Mouse (Mus musculus) left cerebral cortex, adult 18-20 months (tissue): ENCODE data around the gene Plscr1. TPM values are rescaled to one million over a fixed set of nuclear protein-coding genes. Genes with fewer than 3 reads are reported as not detected.

Source experiments
- DNase-seq, 2 experiments: peaks; one replicate each; pipeline ENCODE4 v3.0.0; 2021 to 2022; ENCODE audit warnings: low spot score in 2 of 2, mixed read lengths in 1 of 2
- total RNA-seq, 2 experiments: library from RNA; stranded (reverse); gene quantifications; 2 replicates each; pipeline ENCODE4 v1.2.3; 2021

Plscr1 gene
- total RNA-seq, 2 experiments from 2014 or later = 1.7 to 2.0 TPM

DNA sequence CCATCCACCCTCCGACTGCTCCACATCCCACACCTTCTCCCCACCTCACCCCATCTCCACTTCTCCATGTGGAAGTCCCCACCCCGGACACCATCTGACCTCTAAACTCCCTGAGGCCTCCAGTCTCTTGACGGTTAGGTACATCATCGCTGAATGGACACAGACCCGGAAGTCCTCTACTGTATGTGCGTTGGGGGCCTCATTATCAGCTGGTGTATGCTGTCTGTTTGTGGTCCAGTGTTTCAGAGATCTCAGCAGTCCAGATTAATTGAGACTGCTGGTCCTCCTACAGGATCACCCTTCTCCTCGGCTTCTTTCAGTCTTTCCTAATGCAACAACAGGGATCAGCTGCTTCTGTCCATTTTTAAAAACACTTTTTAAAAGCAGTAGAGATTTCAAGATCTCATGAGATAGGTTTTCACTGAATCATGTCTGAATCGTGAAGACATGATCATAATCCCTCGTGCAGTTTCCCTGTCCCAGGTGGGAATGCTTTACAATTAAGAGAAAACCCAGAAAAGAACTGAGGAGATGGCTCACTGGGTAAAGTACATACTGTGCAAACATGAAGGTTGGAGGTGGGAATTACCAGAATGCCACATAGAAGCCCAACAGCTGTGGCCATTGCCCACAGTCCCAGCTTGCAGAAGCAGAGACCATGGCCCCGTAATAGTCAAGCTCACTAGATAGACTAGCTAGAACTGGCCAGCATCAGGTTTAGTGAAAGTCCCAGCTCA lies 4.2 kb downstream of the Plscr1 start:
- no peak for DNase-seq

DNA sequence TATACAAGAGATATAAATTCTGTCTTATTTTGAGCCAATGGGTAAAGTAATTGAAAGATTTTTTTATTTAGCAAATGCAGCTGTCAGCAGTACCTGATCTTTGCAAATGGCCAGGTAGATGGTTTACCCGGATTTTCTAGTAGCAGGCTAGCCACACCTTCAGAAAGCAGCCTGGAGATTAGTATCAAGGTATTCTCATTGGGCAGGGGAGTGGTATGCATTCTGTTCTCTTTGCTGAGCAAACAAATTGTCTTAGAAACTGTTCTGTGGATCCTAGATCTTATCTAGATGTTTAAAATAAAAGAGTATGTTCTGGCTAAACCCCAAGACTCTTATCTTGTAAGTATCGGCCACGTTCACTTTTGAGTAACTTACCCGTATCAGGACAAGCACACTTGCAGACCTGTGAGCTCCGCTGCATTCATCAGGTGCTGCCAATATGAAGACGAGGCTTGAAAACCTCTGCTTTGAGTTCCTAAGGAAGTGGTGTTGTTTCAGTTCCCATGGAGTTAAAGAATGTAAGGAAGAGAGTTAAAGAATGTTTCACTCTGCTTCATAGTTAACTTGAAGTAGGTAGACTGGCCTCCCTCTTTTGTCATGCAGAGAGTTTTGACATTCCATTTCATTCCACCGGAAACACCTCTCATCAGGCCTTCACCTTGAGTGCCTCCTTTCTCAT lies 11.1 kb downstream of the Plscr1 start:
- no peak for DNase-seq

DNA sequence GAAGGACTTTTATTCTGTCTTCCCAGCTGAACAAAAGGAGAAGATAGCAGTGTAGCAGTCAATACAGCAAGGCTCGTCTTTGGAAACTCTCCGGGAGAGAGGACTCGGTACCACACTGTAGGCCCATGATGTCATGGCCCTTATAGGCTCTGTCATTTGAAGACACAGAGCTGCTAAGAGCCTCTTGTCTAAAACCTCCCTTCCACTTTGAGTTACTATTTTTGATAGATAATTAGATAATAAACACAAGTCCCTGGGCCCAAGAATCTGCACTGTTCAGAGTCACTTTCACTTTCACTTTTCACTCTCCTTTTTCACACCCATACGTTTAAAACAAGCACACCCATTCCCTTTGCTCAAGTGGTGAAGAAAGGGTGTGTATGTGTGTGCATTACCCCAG lies 16.2 kb downstream of the Plscr1 start:
- DNase-seq = no peak

DNA sequence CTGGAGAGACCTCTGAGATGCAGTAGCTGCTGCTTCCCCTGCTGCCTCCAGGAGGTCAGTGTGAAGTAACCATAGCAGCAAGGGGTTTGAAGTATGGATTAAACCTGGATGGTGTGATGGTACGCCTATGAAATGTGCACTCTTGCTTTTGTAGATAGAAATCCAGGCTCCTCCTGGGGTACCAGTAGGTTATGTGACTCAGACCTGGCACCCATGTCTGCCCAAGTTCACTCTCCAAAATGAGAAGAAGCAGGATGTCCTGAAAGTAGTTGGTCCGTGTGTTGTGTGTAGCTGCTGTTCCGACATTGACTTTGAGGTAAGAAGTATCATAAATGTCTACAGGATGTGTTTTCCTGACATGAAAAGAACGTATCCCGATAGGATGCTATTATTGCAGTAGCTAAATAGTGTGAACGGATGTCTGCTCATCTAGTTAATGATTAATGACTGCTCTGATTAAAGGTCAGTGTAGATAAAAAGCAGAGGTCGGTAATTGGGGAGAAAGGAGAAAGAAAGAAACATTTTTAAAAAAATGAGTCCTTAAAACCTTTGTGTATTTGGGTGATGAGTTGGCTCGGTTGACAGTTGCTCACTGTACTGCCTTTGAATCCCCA lies 17.1 kb downstream of the Plscr1 start:
- no peak for DNase-seq

DNA sequence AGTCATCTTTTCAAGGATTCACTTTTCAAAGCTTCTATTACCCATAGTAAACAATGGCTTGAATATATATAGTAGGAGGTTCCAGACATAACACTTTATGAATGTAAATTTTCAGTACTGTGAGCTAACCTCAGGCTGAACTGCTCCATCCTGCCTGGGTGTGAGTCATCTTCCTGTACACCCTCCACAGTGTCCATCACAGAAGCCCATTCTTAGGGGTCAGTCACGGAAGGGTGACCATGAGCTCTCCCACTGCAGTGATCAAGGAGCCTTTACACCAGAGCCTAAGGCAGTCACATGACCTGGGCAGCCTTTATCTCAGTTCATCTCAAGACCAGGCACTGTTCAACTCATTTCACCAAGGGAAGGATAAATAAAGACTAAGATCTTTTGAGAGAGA lies 18.2 kb downstream of the Plscr1 start:
- DNase-seq = no peak

DNA sequence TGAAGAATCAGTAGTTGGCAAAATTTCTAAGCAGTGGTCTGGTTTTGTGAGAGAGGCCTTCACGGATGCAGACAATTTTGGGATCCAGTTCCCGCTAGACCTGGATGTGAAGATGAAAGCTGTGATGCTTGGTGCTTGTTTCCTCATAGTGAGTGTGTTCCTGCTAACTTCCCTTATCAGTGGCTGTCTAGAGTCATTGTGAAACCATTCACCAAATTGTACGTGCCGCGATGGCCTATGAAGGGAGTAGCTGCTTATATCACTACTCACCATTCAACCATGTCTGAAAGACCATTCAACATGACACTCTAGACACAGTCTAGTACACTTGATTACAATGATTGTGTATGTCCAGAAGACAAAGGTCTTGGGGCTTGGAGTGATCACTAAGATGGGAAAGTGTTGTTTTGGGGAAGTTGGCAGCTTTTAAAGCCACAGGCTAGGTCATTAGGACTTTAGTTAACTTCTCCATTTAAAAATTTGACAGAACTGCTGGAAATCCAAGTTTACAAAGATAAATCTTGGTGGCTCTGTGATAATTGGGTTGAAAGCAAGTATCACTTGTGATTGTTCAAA lies 20.4 kb downstream of the Plscr1 start:
- no peak for DNase-seq

DNA sequence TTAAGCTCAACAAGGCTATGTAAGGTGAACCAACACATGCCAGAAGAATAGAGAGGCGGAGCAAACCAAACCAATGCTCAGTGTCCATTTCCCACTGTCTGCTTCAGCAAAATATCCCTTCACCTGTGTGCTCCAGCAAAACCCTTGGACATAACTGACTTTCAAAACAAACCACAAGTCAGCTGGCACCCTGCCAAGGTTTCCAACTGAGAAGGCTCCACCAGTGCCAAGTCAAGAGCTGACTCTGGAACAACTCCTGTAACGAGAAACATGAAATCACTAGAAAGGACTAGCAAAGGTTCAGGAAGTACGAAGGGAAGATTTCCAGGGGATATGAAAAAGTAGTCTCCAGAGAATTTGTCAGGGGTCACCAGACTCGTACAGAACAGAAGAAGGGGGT lies 21.4 kb downstream of the Plscr1 start:
- DNase-seq = peak in 1 of 2 experiments; percentile 20

DNA sequence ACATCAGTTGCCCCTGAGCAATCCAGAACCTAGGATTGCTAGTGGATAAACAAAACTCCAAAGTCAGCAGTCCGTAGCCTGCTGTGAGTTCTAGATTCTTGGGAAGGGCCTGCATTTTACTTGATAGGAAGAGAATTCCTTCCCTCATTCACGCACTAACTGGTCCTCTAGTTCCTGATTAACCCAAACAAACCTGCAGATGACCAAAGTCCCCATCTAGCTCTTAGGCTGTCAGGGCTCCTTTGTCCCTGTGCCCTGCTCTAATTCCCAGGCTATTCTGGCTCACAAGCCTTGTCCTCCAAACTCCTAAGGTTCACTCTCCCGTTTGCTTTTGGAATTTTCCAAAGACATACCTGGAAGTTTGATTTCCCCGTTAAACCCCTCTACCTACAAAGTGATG lies 23.1 kb downstream of the Plscr1 start:
- DNase-seq = no peak

DNA sequence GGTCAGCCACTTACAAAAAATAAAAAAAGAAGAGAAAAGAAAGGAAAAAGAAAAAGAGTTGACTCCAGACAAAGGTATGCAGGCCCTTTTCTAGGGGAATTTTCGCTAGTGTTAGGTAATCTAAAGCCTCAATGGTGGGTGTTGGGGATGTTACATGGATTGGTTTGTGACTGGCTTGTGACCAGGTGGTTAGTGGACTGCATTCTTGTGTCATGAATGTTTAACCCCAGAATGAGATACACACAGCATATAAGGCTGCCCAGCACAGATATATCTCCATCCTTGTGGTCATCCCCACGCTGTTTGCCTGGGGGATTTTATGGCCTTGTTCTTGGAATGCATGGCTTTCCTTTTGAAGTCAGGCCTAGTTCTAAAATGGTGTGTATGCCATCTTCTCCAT lies 23.7 kb downstream of the Plscr1 start:
- DNase-seq = no peak

DNA sequence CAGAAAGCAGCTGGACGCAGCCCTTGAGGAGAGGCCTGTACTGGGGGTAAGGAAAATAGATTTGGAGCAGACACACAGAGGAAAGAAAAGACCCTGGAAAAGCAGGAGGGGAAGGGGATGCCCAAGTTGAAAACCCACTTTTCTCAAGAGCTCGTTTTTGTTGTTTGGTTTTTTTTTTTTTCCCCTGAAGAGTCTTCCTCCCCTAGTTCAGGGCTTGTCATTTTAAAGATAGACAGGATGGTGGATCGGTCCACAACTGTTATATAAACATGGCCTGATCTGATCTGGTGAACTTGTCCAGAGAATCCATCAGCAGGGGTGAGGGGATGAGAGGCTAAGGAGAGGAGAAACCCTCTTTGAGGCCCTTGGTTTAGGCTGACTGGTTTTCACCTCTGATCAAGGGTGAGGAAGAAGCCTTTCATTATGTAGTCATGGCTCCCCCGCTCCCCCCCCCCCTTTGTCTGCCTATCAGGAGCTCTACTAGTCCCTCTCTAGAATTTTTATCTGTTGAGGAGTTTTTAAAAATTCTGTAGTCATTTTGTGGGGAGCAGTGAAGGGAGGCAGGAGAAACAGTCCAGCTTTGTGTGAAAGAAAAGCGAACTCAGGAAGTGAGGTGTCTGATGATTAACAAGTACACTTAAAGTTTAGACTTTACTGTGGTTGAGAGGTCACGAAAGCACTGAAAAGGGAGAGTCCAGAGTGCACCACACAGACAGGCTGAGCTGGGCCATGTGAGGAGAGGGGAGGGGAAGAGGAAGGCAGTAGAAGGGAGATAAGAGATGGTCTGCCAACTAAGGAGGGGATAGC lies 24.6 kb downstream of the Plscr1 start:
- DNase-seq = no peak

DNA sequence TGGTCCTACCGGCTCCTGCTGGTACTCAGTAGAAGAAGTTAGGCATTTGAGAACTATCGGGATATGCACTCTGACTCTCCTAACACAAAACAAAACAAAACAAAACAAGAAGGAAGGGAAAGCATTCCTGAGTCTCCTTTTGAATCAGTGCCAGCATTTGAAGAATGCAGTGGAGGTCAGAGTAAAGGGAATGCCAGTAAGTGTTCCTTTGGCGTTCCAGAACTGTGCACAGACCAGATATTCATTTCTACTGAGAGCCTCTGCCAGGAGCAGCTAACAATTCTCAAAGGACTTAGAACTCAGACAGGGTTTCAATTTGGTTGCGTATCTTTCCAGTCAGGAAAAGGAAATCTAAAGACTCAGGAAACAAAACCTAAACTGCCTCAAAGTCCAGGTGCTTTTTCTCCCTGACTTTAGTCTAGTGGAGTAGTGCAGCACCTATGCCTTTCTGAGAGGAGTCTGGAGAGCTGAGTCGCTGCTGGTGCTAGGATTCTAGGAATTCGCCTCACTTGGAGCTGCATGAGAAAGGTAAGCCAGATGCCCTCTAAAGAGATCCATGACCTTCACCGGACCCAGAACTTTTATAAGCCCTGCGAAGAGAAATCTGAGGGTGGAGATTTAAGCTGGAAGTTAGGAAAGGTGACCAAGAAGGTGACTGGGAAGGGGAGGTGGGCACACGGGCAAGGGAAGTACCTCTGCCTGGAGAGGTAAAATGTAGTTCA lies 26.1 kb downstream of the Plscr1 start, which contains the start of gene Plscr2:
Plscr2 (plus strand) TSS at position 117 of the 722 bp plus-strand sequence.
- DNase-seq = no peak

DNA sequence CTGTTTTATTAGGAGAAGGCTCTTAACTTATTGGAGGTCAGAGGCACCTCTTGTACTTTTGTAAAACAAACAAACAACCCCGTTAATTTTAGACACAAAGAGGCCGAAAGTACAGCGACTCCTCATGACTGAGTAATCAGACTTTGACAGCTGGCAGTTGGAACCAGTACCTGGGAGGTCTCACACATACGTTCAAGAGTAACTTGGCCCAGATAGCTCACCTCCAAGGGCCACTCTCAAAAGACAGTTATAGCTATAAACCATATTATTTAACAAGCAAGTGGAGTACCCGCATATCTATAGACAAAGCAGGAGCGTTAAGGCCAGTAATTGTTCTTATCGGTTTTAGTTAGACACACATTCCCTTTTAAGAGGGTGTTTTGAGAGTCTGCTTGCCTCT lies 26.8 kb downstream of the Plscr1 start:
- no peak for DNase-seq

DNA sequence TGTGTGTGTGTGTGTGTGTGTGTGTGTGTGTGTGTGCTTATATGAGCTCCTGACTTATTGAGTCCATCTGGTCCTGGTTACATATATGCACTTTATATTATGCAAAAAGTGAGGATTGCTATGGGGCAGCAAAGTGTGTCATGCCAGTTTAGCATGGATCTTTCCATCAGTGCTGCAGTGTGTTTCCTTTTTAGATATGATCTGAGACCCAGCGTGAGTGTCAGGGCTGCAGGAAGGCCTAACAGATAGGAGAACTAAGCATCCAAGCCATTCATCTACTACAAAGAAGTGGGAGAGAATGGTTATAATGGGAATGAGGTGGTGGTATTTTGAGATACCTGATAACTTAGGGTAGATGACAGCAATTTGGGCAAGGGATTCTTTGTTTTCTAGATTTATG lies 30.5 kb downstream of the Plscr1 start:
- no peak for DNase-seq

DNA sequence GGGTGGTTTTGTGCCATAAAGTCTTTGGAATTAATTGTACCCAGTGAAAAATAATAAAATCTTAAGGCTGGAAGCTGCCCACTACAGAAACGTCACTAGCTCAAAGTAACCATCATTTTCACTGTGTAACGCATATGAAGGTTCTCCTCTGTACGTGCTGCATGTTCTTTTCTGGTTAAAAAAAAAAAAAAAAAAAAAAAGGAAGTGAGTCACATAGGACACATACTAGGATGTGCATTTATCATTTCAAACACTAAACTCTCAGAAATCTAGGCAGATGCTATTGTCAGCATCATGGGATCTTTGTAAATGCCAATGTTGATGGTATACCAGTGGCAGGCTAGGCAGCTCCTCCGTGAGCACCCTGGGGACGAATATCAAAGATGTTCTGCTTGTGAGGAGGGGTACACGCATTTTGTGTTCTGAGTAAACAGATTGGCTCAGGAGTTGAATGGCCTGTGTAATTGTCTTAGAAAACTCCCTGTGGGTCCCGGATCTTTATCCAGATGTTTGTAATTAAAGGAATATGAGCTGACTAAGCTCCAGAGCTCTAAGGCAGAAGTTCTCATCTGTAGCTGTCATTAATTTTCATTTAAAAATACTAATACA lies 33.1 kb downstream of the Plscr1 start:
- no peak for DNase-seq

DNA sequence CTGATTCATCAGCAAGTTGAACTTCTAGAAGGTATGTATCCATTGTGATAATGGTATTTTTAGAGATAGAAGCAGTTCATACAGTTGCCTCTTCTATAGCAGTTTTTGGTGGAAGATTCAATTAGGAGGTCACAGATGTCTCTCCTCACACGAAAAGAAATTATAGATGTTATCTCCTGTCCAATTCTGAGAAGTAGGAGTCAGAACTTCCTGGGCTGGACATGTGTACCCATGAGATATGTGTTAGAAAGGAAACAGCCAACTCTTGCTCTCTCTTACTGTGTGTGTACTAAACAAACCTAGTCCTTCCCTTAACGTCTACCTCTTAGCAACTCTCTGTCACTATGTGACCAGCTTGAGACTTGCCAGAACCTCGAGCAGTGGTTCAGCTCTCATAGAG lies 40.1 kb downstream of the Plscr1 start:
- no peak for DNase-seq

DNA sequence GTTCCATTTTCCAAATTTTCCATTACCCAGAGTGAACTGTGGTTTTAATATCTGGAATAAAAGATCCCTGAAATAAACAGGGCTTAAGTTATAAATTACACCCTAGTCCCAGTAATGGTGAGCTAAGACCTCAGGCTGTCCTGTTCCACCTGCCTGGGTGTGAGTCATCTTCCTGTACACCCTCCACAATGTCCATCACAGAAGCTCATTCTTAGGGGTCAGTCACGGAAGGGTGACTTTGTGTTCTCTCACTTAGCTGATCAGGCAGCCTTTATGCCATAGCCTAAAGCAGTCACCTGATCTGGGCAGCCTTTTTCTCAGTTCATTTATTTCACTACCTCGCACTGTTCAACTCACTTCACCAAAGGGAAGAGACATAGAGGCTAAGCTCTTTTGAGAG lies 42.6 kb downstream of the Plscr1 start:
- no peak for DNase-seq

DNA sequence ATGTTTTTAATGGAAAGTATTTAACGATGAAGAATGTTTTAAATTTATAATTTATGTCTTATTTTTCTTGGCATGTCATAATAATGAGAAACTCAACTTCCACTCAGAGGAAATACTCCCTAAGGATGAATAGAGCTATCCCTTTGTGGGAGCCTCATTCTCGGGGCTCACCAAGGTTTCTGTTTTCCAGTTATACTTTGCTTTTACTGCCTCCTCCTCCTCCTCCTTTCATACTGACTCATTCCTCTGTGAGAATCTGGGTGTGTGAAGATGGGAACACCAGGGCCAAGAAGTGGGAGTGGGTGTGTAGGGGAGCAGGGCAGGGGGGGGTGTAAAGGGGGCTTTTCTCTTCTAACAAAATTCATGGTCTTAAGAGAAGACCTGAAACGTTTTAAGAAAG lies 43.4 kb downstream of the Plscr1 start:
- peak in 1 of 2 experiments; percentile 5 for DNase-seq

DNA sequence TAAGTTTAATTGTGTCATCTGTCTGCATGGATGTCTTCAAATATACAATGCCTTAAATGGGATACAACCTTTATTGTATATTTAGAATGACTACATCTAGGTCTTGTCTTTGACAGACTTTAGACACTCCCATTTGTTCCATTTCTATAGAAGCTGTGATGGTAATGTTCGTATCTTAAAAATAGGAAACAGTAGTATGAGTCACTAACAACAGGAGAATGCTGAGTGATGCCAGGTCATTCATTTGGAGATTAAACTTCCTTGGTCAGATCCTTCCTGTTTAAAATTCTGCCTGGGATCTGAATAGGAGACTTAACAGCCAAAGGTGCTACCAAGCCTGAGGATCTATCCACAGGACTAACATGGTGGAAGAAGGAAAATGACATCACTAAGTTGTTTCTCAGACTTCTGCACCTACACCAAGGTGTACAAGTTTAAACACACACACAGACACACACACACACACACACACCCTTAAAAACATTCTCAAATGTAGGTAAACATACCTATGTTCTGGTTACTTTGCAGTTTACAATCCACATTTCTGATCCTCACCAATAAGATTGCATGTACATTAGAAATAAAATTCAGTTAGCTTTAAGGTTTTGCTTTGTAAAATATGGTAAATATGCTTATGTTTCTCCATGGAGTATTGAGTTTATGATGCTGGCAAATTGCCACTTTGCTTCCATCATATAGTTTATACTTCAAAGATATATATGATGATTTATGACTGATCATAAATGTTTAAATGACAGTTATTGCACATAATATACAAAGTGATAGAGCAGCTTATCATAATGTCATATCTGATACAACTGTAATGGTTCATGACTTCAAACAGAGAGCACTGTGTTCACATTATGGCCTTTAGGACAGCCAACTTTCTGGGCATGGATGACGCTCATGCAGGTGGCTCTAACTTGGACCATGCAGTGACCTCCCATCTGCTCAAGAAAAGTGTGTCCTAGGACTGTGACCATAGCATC lies 44.3 kb downstream of the Plscr1 start:
- DNase-seq = no peak

DNA sequence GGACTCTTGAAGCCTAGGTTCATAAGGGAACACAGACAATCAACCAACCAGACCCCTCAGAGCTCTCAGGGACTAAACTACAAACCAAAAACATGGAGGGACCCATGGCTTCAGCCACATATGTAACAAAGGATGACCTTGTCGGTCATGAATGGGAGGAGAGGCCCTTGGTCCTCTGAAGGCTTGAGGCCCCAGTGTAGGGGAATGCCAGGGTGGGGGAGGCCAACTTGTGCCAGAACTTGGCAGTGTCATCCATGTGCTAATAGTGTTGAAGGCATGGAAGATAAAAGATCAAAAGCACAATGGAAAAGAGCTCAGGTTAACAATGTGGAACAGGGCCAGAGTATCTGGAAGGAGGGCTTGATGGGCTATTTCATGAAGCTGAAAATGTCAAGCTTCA lies 48.7 kb downstream of the Plscr1 start:
- DNase-seq = no peak
